1 mouse cellular context compared by ENCODE assay signal in the genomic region with DNA sequence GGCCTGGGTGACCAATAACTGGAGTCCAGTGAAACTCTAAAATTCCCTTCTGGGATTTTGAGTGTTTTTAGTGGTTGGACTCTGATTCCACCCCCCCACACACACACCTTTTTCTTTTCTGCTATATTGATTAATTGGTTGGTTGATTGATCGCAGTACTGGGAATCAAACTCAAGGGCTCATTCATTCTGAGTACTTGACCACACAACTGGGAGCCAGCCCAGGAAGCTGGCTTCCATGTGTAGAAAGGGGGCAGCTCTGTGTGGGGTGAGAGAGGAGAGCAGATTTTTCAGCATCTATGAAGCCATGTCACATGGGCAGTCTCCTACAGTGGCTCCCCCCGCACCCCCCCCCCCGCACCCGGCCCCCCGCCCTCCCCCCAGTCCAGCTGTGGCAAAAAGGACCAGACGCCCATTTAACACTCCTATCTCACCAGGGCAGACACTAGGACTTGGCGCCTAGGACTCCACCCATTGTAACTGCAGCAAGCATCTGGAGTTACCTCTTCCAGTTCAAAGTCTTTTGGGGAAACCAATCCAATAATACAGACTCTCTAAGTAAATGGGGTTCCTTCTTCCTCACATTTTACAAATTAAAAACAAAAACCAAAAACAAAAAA.
TF ChIP-seq lines count a peak whose summit lies in the region.

No protein-coding gene starts in this region.

TF ChIP-seq in MEL, 35 proteins besides CTCF, POLR2A, EP300 and RAD21 (continued from another document):
- TF ChIP-seq USF2 (IDR thresholded peaks at IDR 0.05; ENCODE audit: borderline replicate concordance in 1 of 2, insufficient read depth in 1 of 2, low read depth in 1 of 2, low read length in 2 of 2) = no peak
- no peak for TF ChIP-seq POLR2AphosphoS2 (IDR thresholded peaks at IDR 0.05; ENCODE audit: low read length)
- TF ChIP-seq ZNF384 (IDR thresholded peaks at IDR 0.05; ENCODE audit: low read depth, low read length) = no peak
- no peak for TF ChIP-seq GABPA (IDR thresholded peaks at IDR 0.05; ENCODE audit: low read depth, low read length)
- TF ChIP-seq HCFC1 (IDR thresholded peaks at IDR 0.05; ENCODE audit: low read depth, low read length) = no peak
- TF ChIP-seq MYC (IDR thresholded peaks at IDR 0.05; ENCODE audit: low read depth, low read length) = 0 out of 2 replicates have a peak, but pooled peaks have one; percentile 6
- TF ChIP-seq ZC3H11A (IDR thresholded peaks at IDR 0.05; ENCODE audit: low read depth, low read length) = no peak
- no peak for TF ChIP-seq NELFE (IDR thresholded peaks at IDR 0.05; ENCODE audit: low read depth, low read length)
- no peak for TF ChIP-seq MEF2A (IDR thresholded peaks at IDR 0.05; ENCODE audit: extremely low read depth, insufficient replicate concordance, low read depth, low read length, poor library complexity, severe bottlenecking)
- TF ChIP-seq TBP (IDR thresholded peaks at IDR 0.05; ENCODE audit: low read depth, low read length) = no peak
- no peak for TF ChIP-seq CHD2 (IDR thresholded peaks at IDR 0.05; ENCODE audit: low read length)
- no peak for TF ChIP-seq CHD1 (IDR thresholded peaks at IDR 0.05; ENCODE audit: low read depth, low read length)
- TF ChIP-seq RCOR1 (IDR thresholded peaks at IDR 0.05; ENCODE audit: low read depth, low read length) = peak; percentile 22; the same call in 1 of the 2 replicates
- TF ChIP-seq SMC3 (IDR thresholded peaks at IDR 0.05; ENCODE audit: low read depth, low read length) = no peak
- TF ChIP-seq TCF12 (IDR thresholded peaks at IDR 0.05; ENCODE audit: low read depth, low read length) = peak; percentile 91
